Mouse (Mus musculus) lung, embryonic 14.5 days (tissue): ENCODE results near the gene Arl2bp. TPM values are rescaled to one million over a fixed set of nuclear protein-coding genes. Genes with fewer than 3 reads are reported as not detected.

Source experiments
- ATAC-seq: fragments of 200-750 bp; cut with Nextera tagmentation; 2 replicates; pipeline ENCODE4 v1.8.0; 2017; ENCODE audit warnings: mild to moderate bottlenecking, moderate TSS enrichment, moderate library complexity; ENCODE audit not compliant: insufficient read depth
- DNase-seq: peaks from one replicate; pipeline ENCODE4 v3.0.0-alpha.2; 2015
- H3K27ac ChIP-seq: fragments of 300-500 bp; sonication (generic); 2 replicates; pipeline ENCODE4 v1.5.1; 2014; ENCODE audit warnings: low read depth, mild to moderate bottlenecking, moderate library complexity
- H3K27me3 ChIP-seq: fragments of 300-500 bp; sonication (generic); 2 replicates; pipeline ENCODE4 v1.6.1; 2014; ENCODE audit warnings: low read length, control low read depth; ENCODE audit not compliant: insufficient read depth
- H3K36me3 ChIP-seq: fragments of 300-500 bp; sonication (generic); 2 replicates; pipeline ENCODE4 v1.6.1; 2014; ENCODE audit warnings: control low read depth; ENCODE audit not compliant: insufficient read depth
- H3K4me1 ChIP-seq: fragments of 300-500 bp; sonication (generic); 2 replicates; pipeline ENCODE4 v1.6.1; 2014; ENCODE audit warnings: antibody characterized with exemption, control low read depth; ENCODE audit not compliant: insufficient read depth
- H3K4me2 ChIP-seq: fragments of 300-500 bp; sonication (generic); 2 replicates; pipeline ENCODE4 v1.6.1; 2014; ENCODE audit warnings: mild to moderate bottlenecking
- H3K4me3 ChIP-seq: fragments of 300-500 bp; sonication (generic); 2 replicates; pipeline ENCODE4 v1.5.1; 2014; ENCODE audit warnings: low read depth, low read length
- H3K9ac ChIP-seq: fragments of 300-500 bp; sonication (generic); 2 replicates; pipeline ENCODE4 v1.6.1; 2014
- H3K9me3 ChIP-seq: fragments of 300-500 bp; sonication (generic); 2 replicates; pipeline ENCODE4 v1.6.1; 2016; ENCODE audit warnings: low read depth, low read length, control low read depth
- CTCF ChIP-seq: IDR thresholded peaks from 2 replicates; pipeline ENCODE4 v1.5.1; 2016; ENCODE audit warnings: antibody characterized with exemption, low read depth
- WGBS: fragments of 180-500 bp; shearing (Covaris S2); extraction: QIAGEN DNeasy Blood & Tissue Kit; methylation state at CpG from one replicate; pipeline ENCODE4 v1.1.7; 2014; 5-methylcytosine and 5-hydroxymethylcytosine counted together
- polyA plus RNA-seq: library from polyadenylated mRNA; unstranded; fragments of >200 nt; fragmentation: Nextera tagmentation; extraction: Ambion mirVana; gene quantifications from 2 replicates; pipeline ENCODE4 v1.2.1, GENCODE M21; 2014

Arl2bp gene
- polyA plus RNA-seq, 1 experiment from 2014 or later = 78.7 TPM

DNA sequence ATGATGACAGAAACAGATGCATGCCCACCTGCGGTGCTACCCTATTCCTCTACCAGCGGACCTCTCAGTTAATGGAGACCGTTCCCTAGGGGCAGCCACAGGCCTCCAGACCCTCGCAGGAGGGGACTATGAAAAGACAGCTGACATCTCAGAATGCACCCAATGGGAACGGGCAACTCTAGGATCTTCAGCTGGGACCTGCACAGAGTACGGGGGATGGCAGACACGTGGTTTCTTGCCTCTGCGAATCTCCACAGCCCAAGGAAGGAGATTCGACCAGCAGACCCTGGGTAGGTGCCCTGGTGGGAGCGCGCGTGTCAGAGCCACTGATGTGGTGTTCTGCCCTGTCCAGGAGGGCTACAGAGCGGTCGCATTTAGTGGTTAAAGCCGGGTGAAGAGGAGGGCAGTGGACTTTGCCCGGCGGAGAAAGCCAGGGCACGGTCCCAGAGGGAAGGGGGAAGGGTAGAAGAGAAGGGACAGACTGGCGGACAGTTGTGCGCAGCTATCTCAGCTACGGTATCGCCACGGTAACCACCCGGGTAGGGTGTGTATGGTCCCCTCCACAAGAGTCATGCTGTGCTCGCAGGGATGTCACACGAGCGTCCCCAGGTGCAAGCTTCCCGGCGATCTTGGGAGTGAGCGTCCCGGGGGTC is 29.1 kb downstream of the Arl2bp start:
- Histone ChIP-seq H3K36me3 (no peaks in the 10 kb centered on the region), H3K4me2 (peak overlapping the region; percentile 74), H3K4me1 (peaks cover 4% of the 10 kb centered on the region; the same call in 1 of the 2 replicates), H3K27ac (no peak overlapping the region), H3K9ac (0 out of 2 replicates have a peak overlapping the region, but pooled peaks have one; percentile 33), H3K4me3 (peak overlapping the region; percentile 40), H3K27me3 (peaks cover 46% of the 10 kb centered on the region), H3K9me3 (no peaks in the 10 kb centered on the region)
- no peak for TF ChIP-seq CTCF
- ATAC-seq (peak; percentile 69), DNase-seq (no peak)
- under 1% methylated on average over 31 of the region's 31 CpGs for WGBS

- H3K9ac ChIP-seq = 0 out of 2 replicates have a peak within 1 kb of the TSS, but pooled peaks have one; percentile 33
- H3K4me2 ChIP-seq = peak within 1 kb of the TSS; percentile 74
- ATAC-seq = peak; percentile 73
- peaks cover 4% of the 10 kb centered on the region; the same call in 1 of the 2 replicates for H3K4me1 ChIP-seq
- H3K27ac ChIP-seq = no peak within 1 kb of the TSS
- H3K4me3 ChIP-seq = peak within 1 kb of the TSS; percentile 40
- DNase-seq = peak; percentile 71
- no peak for TF ChIP-seq CTCF
- WGBS = under 1% methylated on average over 41 of the region's 41 CpGs
- H3K36me3 ChIP-seq = no peaks in the 10 kb centered on the region
- no peaks in the 10 kb centered on the region for H3K9me3 ChIP-seq
- peaks cover 46% of the 10 kb centered on the region for H3K27me3 ChIP-seq
These were observed 29.6 kb downstream of the Arl2bp start, which contains the start of gene Pllp for GRCm38 (mm10) chr8:94695994-94696384. Pllp (minus strand) TSS chr8:94696278.

DNA sequence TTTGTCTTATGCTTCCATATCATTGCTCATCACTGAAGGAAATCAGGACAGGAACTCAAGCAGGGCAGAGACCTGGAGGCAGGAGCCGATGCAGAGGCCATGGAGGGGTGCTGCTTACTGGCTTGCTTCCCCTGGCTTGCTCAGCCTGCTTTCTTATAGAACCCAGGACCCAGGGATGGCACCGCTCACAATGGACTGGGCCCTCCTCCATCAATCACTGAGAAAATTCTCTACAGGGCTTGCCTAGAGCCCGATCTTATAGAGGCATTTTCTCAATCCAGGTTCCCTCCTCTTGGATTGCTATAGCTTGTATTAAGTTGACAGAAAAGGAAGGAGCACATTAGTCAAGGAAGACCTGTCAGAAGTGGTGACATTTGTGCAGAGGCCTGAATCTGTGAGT is 30.2 kb downstream of the Arl2bp start:
- no peak overlapping the region for H3K27ac ChIP-seq
- WGBS = 46% methylated on average over 3 of the region's 3 CpGs
- H3K36me3 ChIP-seq = no peaks in the 10 kb centered on the region
- DNase-seq (no peak), ATAC-seq (no peak)
- peaks cover 46% of the 10 kb centered on the region for H3K27me3 ChIP-seq
- H3K4me3 ChIP-seq = 0 out of 2 replicates have a peak overlapping the region, but pooled peaks have one; percentile 40
- peaks cover 4% of the 10 kb centered on the region; the same call in 1 of the 2 replicates for H3K4me1 ChIP-seq
- H3K4me2 ChIP-seq = peak overlapping the region; percentile 74; the same call in 1 of the 2 replicates
- no peak overlapping the region for H3K9ac ChIP-seq
- no peaks in the 10 kb centered on the region for H3K9me3 ChIP-seq
- TF ChIP-seq CTCF = no peak

- H3K27me3 ChIP-seq = peaks cover 44% of the 10 kb centered on the region
- no peaks in the 10 kb centered on the region for H3K36me3 ChIP-seq
- ATAC-seq = no peak
- H3K4me3 ChIP-seq = no peak overlapping the region
- H3K9me3 ChIP-seq = no peaks in the 10 kb centered on the region
- no peak overlapping the region for H3K4me2 ChIP-seq
- H3K9ac ChIP-seq = no peak overlapping the region
- no peak for TF ChIP-seq CTCF
- peaks cover 4% of the 10 kb centered on the region; the same call in 1 of the 2 replicates for H3K4me1 ChIP-seq
- 80% methylated on average over 6 of the region's 6 CpGs for WGBS
- H3K27ac ChIP-seq = no peak overlapping the region
- no peak for DNase-seq
These were observed 31.6 kb downstream of the Arl2bp start for GRCm38 (mm10) chr8:94697956-94698355.

- no peak for TF ChIP-seq CTCF
- Histone ChIP-seq H3K27me3 (peaks cover 30% of the 10 kb centered on the region), H3K4me3 (no peak overlapping the region), H3K4me1 (peaks cover 4% of the 10 kb centered on the region; the same call in 1 of the 2 replicates), H3K4me2 (no peak overlapping the region), H3K9me3 (no peaks in the 10 kb centered on the region), H3K36me3 (no peaks in the 10 kb centered on the region), H3K9ac (no peak overlapping the region), H3K27ac (no peak overlapping the region)
- DNase-seq = no peak
- ATAC-seq = no peak
- WGBS = 72% methylated on average over 16 of the region's 16 CpGs
These were observed 33.0 kb downstream of the Arl2bp start for GRCm38 (mm10) chr8:94699366-94699765.

DNA sequence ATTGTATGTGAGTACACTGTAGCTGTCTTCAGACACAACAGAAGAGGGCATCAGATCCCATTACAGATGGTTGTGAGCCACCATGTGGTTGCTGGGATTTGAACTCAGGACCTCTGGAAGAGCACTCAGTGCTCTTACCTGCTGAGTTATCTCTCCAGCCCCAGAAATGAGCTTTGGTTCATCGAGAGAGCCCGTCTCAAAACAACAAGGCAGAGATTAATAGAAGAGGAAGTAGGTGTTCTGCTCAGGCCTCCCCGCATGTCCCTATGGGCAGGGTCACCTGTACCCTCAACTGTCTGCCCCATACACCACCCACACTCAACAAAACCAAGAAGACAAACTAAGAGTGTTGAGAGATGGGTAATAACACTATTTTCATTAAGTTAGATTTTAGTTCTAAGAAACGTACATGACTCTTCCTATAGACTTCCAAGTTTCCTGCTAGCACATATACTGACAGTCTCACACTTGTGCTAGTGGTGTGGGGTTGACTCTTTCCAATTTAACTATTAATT is 34.1 kb downstream of the Arl2bp start:
- Histone ChIP-seq H3K4me1 (peaks cover 4% of the 10 kb centered on the region; the same call in 1 of the 2 replicates), H3K36me3 (no peaks in the 10 kb centered on the region), H3K4me2 (no peak overlapping the region), H3K27me3 (peaks cover 19% of the 10 kb centered on the region), H3K9ac (no peak overlapping the region), H3K9me3 (no peaks in the 10 kb centered on the region), H3K27ac (no peak overlapping the region), H3K4me3 (no peak overlapping the region)
- ATAC-seq = no peak
- DNase-seq = no peak
- WGBS = 70% methylated on average over 4 of the region's 4 CpGs
- TF ChIP-seq CTCF = no peak

DNA sequence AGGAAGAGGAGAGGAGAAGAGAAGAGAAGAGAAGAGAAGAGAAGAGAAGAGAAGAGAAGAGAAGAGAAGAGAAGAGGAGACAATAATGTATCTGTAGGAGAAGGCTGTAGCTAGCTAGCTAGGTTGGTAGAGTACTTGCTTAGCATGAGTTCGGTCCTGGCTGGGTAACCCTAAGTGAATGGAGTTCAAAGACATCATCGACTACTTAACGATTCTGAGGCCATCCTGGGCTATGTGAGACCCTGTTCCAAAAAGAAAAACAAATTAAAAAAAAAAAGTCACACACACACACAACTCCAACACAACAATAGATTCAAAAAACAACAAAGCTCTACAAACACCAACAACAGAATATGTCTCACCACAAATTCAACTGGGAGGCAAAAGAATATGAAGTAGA is 35.8 kb downstream of the Arl2bp start:
- no peak overlapping the region; the same call in 1 of the 2 replicates for H3K4me2 ChIP-seq
- no peaks in the 10 kb centered on the region for H3K36me3 ChIP-seq
- H3K4me1 ChIP-seq = no peaks in the 10 kb centered on the region
- no peak overlapping the region for H3K27ac ChIP-seq
- 63% methylated on average over 3 of the region's 3 CpGs for WGBS
- no peaks in the 10 kb centered on the region for H3K9me3 ChIP-seq
- ATAC-seq = no peak
- H3K9ac ChIP-seq = no peak overlapping the region
- H3K27me3 ChIP-seq = peaks cover 2% of the 10 kb centered on the region; the same call in 1 of the 2 replicates
- no peak overlapping the region for H3K4me3 ChIP-seq
- no peak for DNase-seq
- no peak for TF ChIP-seq CTCF
